Mouse (Mus musculus) embryonic fibroblast, embryonic 13.5 days (primary cell): ENCODE data around the gene Fth1.

Experiments
- CTCF ChIP-seq: IDR thresholded peaks from 2 replicates; pipeline ENCODE4 v1.5.1; 2011; ENCODE audit warnings: mild to moderate bottlenecking, control low read depth, low read length, moderate library complexity, borderline replicate concordance; ENCODE audit not compliant: insufficient read depth
- POLR2A ChIP-seq: IDR thresholded peaks from 2 replicates; pipeline ENCODE4 v1.6.1; 2011; ENCODE audit warnings: low read depth, mild to moderate bottlenecking, control low read depth, low read length, moderate library complexity

GRCm38 (mm10) chr19:9998063-9998416 is 17.6 kb downstream of the Fth1 start:
- no peak for TF ChIP-seq CTCF
- TF ChIP-seq POLR2A = no peak
